Mouse (Mus musculus): ENCODE data around the gene Mob1b.
A peak's percentile ranks its signal among the peaks of the same experiment; 100 is the strongest.

The Mob1b gene

GRCm38 (mm10) chr5:88720116-88721002 is at the start of gene Mob1b:
Gene Mob1b, plus strand, starts transcription at chr5:88720855.
- DNase-seq (ENCODE audit: low read depth, low spot score) = peak; percentile 98

- DNase-seq (ENCODE audit: low read depth, low spot score) = no peak
Observed at GRCm38 (mm10) chr5:88674703-88675442, 45.8 kb upstream of the Mob1b start.

DNA sequence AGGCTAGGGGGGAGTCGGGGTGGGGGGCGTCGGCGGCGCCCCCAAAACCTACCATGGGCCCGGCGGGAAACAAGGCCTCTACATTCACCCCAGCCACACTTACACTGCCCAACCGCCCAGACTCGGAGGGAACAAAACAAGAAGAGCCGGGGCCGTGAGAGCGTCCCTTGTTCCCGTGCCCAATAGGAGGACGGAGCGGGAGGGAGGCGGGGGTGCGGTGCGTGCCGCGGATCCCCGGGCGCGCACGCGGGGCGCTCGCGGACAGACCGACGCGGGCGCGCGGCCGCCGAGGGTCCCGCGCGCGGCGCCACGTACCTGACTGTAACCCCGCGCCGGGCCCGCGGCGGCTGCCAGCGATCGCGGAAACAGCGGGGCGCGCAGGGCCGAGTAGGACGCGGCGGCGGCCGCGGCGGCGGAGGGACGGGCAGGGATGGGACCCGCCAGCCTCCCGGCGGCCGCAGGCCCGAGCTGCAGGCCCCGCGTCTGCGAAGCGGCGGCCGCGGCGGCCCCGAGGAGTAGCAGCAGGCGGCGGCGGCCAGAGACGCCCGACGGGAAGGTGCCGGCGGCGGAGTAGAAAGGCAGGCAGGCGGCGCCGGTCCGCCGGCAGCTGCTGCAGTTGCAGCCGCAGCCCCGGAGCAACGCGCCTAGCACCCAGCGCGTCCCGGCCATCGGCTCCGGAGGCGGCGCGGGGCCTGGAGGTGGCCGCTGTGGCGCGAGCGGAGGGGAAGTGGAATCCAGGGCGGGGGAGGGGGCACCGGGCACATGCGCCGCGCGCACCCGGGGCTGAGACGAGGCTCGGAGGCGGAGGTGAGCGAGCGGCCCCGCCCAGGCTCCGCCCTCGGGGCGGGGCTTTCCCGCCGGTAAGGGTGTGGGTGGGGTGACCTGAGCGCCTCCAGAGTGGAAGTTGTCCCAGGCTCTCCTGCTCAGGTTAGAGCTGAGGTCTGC is 44.9 kb upstream of the Mob1b start, which contains the start of gene Grsf1:
Grsf1 (minus strand) TSS at position 729 of the 945 bp plus-strand sequence.
- DNase-seq (ENCODE audit: low read depth, low spot score) = peak; percentile 73

DNA sequence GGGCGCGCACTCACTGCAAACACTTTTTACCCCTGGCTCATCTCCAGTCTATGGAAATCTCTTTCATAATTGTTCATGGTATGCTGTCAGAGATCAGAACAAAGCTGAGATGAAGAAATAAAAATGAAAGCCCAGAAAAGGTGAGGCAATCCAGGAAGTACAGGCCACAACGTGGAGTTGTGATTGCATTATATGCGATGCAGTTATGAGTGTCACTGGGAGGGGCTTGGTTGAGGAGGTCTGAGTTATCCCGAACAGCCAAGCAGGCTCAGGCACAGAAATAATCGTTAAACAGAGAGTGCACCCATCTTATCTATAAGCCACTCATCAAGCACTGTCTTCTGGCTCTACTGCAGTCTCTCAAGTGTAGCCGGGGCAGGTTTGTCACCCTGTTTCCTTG is 41.7 kb upstream of the Mob1b start:
- DNase-seq (ENCODE audit: low read depth, low spot score) = no peak

- no peak for DNase-seq (ENCODE audit: low read depth, low spot score)
Observed at GRCm38 (mm10) chr5:88679341-88679740, 41.3 kb upstream of the Mob1b start.

- no peak for DNase-seq (ENCODE audit: low read depth, low spot score)
Observed at GRCm38 (mm10) chr5:88680567-88680966, 40.1 kb upstream of the Mob1b start.

DNA sequence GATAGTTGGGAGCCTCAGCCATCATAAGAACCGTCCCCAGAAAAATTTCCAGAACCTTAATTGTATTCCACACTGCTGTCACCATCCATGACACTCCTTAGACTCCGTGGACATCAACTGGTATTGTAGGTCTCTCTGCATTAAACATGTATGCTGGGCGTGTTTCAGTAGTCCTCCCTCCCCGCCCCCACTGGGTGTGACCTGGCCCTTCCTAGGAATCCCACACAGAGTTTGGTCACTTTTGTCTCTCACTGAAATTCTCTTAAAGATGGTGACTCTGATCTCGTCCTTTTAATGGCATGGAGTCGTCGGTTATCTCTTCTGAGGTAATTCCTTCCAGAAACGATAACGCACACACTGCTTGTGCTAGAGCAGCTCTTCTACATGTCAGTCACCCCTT is 36.9 kb upstream of the Mob1b start:
- DNase-seq (ENCODE audit: low read depth, low spot score) = no peak

GRCm38 (mm10) chr5:88684226-88684625 is 36.4 kb upstream of the Mob1b start:
- no peak for DNase-seq (ENCODE audit: low read depth, low spot score)

DNA sequence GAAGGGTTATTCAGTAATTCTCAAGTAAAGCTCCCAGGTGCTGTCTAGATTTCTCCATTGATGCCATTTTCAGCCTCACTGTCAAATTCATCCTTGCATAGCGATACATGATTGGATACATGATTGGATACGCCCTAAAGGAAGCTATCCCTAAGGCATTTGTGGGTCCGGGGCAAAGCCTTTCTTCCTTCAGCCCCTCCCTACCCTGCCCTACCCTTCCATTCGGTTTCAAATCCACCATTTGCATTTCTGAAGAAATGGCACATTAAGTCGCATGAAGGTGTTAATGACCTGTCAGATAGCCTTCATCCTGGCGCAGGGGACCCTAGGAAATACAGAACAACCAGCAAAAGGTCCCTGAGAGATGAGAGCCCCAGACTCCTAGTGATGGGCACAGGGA is 35.3 kb upstream of the Mob1b start:
- no peak for DNase-seq (ENCODE audit: low read depth, low spot score)

GRCm38 (mm10) chr5:88685745-88686299 is 34.8 kb upstream of the Mob1b start:
- DNase-seq (ENCODE audit: low read depth, low spot score) = no peak

- no peak for DNase-seq (ENCODE audit: low read depth, low spot score)
Observed at GRCm38 (mm10) chr5:88687996-88688406, 32.7 kb upstream of the Mob1b start.

DNA sequence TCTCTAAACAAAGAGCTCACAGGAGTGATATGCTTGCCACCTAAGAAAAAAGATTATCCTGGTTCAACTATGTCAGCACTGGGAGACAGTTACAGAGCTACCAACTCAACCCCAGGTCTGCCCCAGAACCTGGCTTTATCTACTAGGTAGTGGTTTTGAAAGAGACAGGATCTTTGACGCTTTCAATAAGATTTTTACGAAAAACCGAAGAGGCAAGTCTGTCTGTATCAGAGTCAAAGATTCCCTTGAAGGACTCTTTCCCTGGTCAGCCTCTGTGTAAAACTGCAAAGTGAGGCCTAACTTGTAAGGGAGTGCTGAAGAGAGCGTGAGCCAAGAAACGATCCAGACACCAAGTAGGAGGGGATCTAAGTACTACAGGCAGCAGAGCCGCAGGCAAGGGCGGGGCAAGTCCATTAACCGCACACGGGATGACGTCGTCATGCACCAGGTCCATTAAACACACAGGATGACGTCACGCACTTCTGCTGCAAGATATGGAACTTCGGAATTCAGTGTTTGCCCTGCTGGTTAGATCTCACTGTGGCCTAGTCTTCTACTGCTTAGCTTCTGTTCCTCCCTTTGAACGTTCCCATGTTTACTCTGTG is 32.0 kb upstream of the Mob1b start:
- DNase-seq (ENCODE audit: low read depth, low spot score) = no peak

- DNase-seq (ENCODE audit: low read depth, low spot score) = peak; percentile 66
Observed at GRCm38 (mm10) chr5:88689279-88689938, 31.2 kb upstream of the Mob1b start.

DNA sequence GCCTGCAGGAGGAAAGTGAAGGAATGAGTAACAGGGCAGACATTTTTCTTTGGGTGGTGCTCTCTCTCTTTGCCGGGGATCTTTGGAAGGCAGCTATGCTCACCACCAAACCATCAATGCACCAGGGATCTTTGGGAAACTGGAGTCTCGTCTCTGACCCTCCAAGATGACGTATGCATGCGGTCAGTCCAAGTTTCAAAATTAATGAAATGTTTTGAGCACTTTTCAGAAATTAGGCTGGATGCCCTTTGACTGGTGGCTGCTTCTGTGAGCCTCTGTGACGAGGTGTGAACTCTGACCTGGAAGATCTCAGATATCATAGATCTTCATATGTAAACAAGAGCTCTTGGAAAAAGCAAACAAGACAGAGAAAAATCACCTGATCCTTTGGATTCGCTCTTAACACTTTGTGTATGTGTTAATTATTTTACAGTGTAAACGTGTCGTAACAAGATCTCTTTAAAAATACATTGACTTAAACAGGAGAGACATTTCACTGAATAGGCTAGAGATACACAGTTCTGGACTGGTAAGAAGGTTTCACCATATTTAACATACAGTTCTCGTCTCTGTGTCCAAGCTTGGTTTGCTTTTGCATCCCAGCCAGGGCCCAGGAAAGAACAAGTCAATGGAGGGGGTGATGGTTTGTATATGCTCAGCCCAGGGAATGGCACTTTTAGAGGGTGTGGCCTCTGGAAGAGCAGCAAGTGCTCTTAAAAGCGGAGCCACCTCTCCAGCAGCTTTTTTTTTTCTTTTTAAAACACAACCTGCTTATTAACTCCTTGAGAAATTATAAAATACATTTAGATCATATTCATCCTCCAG is 29.8 kb upstream of the Mob1b start:
- no peak for DNase-seq (ENCODE audit: low read depth, low spot score)

GRCm38 (mm10) chr5:88691506-88692095 is 29.1 kb upstream of the Mob1b start:
- no peak for DNase-seq (ENCODE audit: low read depth, low spot score)

- DNase-seq (ENCODE audit: low read depth, low spot score) = no peak
Observed at GRCm38 (mm10) chr5:88692586-88692985, 28.1 kb upstream of the Mob1b start.

GRCm38 (mm10) chr5:88693057-88693456 is 27.6 kb upstream of the Mob1b start:
- DNase-seq (ENCODE audit: low read depth, low spot score) = no peak

DNA sequence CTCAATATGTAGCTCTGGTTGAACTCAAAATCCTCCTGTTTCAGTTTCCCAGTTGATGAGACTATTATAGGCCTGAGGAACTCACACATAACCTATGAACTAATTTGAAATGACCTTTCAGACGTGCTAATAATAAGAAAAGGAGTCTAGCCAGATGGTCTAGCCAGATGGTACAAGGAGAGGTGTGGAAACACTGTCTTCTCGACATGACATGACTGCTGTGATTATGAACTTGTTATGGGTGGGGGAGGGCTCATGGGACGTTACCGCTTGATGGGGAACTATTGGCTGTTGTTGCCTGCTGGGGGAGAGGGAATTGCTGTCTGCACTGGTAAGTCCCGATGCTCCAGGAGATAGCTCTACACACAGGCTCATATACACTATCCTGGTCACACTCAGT is 23.4 kb upstream of the Mob1b start:
- no peak for DNase-seq (ENCODE audit: low read depth, low spot score)

All from skeletal muscle tissue, adult 2 months (tissue).